Mouse (Mus musculus) MEL (cell line): ENCODE measurements around the gene Pecam1. TPM values are rescaled to one million over a fixed set of nuclear protein-coding genes. Genes with fewer than 3 reads are reported as not detected.
A peak's percentile ranks its signal among the peaks of the same experiment; 100 is the strongest.
"Not testable (repeated sequence)": the region's sequence is repeated elsewhere in the genome, so short reads cannot be mapped to it uniquely, and the experiment has no call there.

Source experiments
- DNase-seq: peaks from one replicate; pipeline ENCODE4 v3.0.0; 2011; ENCODE audit warnings: low read depth, low spot score
- H3K27ac ChIP-seq: 2 replicates; pipeline ENCODE4 v1.5.1; 2012; ENCODE audit warnings: low read depth, mild to moderate bottlenecking, control low read depth, low read length, moderate library complexity; ENCODE audit not compliant: control insufficient read depth
- H3K27me3 ChIP-seq, 2 experiments: fragments of 150-350 bp in 1 of 2; sonication (generic) in 1 of 2; 2 replicates each; pipeline ENCODE4 v1.6.1; 2012; ENCODE audit warnings: low read length in 2 of 2, mild to moderate bottlenecking in 2 of 2, improper control_type of control experiment in 1 of 2, moderate library complexity in 1 of 2; ENCODE audit not compliant: insufficient read depth in 2 of 2, control insufficient read depth in 1 of 2
- H3K36me3 ChIP-seq, 2 experiments: 2 replicates each; pipeline ENCODE4 v1.6.1; 2012 to 2014; ENCODE audit warnings: low read length in 2 of 2, improper control_type of control experiment in 1 of 2, inconsistent platforms in 1 of 2, mild to moderate bottlenecking in 1 of 2; ENCODE audit not compliant: insufficient read depth in 2 of 2, control insufficient read depth in 1 of 2
- H3K4me1 ChIP-seq, 2 experiments: fragments of 150-350 bp in 1 of 2; sonication (generic) in 1 of 2; 2 replicates each; pipeline ENCODE4 v1.6.1; 2012; ENCODE audit warnings: low read length in 2 of 2, improper control_type of control experiment in 1 of 2, mild to moderate bottlenecking in 1 of 2; ENCODE audit not compliant: insufficient read depth in 2 of 2, control insufficient read depth in 1 of 2
- H3K4me3 ChIP-seq, 2 experiments: fragments of 150-350 bp in 1 of 2; sonication (generic) in 1 of 2; 2 replicates each; pipeline ENCODE4 v1.5.1; 2012; ENCODE audit warnings: low read depth in 2 of 2, low read length in 2 of 2, mild to moderate bottlenecking in 2 of 2, moderate library complexity in 2 of 2, control low read depth in 1 of 2, improper control_type of control experiment in 1 of 2; ENCODE audit not compliant: control insufficient read depth in 1 of 2, insufficient read depth in 1 of 2
- H3K79me2 ChIP-seq: 2 replicates; pipeline ENCODE4 v1.6.1; 2012; ENCODE audit warnings: mild to moderate bottlenecking, low read length, moderate library complexity; ENCODE audit not compliant: control insufficient read depth, poor library complexity, insufficient read depth
- H3K9ac ChIP-seq: 2 replicates; pipeline ENCODE4 v1.6.1; 2012; ENCODE audit warnings: low read depth, mild to moderate bottlenecking, control low read depth, low read length, moderate library complexity; ENCODE audit not compliant: control insufficient read depth, poor library complexity, severe bottlenecking
- H3K9me3 ChIP-seq: fragments of 150-350 bp; sonication (generic); replicated peaks from 2 replicates; pipeline ENCODE4 v1.6.1; 2012; ENCODE audit warnings: mild to moderate bottlenecking, low read length, improper control_type of control experiment, moderate library complexity; ENCODE audit not compliant: insufficient read depth
- CTCF ChIP-seq, 3 experiments: IDR thresholded peaks in 2 of 3; conservative IDR thresholded peaks in 1 of 3; 2 replicates each; pipeline ENCODE4 v1.5.1; 2011 to 2012; ENCODE audit warnings: low read length in 3 of 3, low read depth in 2 of 3, mild to moderate bottlenecking in 2 of 3, improper control_type of control experiment in 1 of 3, inconsistent platforms in 1 of 3, mixed read lengths in 1 of 3, moderate library complexity in 1 of 3; ENCODE audit not compliant: control insufficient read depth in 1 of 3, insufficient read depth in 1 of 3, poor library complexity in 1 of 3, severe bottlenecking in 1 of 3
- E2F4 ChIP-seq: IDR thresholded peaks from 2 replicates; pipeline ENCODE4 v1.6.1; 2011; ENCODE audit warnings: low read depth, low read length, improper control_type of control experiment, borderline replicate concordance
- ELF1 ChIP-seq: IDR thresholded peaks from 2 replicates; pipeline ENCODE4 v1.6.1; 2014; ENCODE audit warnings: low read depth, mild to moderate bottlenecking, inconsistent platforms, low read length, improper control_type of control experiment, moderate library complexity
- GABPA ChIP-seq: IDR thresholded peaks from 2 replicates; pipeline ENCODE4 v1.6.1; 2012; ENCODE audit warnings: low read depth, mild to moderate bottlenecking, inconsistent platforms, low read length, improper control_type of control experiment, moderate library complexity
- GATA1 ChIP-seq: IDR thresholded peaks from 2 replicates; pipeline ENCODE4 v1.6.1; 2011; ENCODE audit warnings: low read depth, low read length, improper control_type of control experiment
- MAFK ChIP-seq: IDR thresholded peaks from 2 replicates; pipeline ENCODE4 v1.6.1; 2011; ENCODE audit warnings: low read depth, mild to moderate bottlenecking, low read length, improper control_type of control experiment, borderline replicate concordance
- MAZ ChIP-seq: IDR thresholded peaks from 2 replicates; pipeline ENCODE4 v1.6.1; 2012; ENCODE audit warnings: low read depth, mild to moderate bottlenecking, inconsistent platforms, low read length, improper control_type of control experiment
- MXI1 ChIP-seq: IDR thresholded peaks from 2 replicates; pipeline ENCODE4 v1.6.1; 2011; ENCODE audit warnings: mild to moderate bottlenecking, low read depth, low read length, improper control_type of control experiment
- MYC ChIP-seq: IDR thresholded peaks from 2 replicates; pipeline ENCODE4 v1.6.1; 2011; ENCODE audit warnings: low read depth, mild to moderate bottlenecking, low read length, improper control_type of control experiment, moderate library complexity
- NELFE ChIP-seq: IDR thresholded peaks from 2 replicates; pipeline ENCODE4 v1.6.1; 2011; ENCODE audit warnings: low read depth, low read length, improper control_type of control experiment
- NRF1 ChIP-seq: IDR thresholded peaks from 2 replicates; pipeline ENCODE4 v1.6.1; 2014; ENCODE audit warnings: low read depth, mild to moderate bottlenecking, inconsistent platforms, low read length, improper control_type of control experiment, moderate library complexity; ENCODE audit not compliant: poor library complexity, insufficient read depth, severe bottlenecking
- POLR2A ChIP-seq, 2 experiments: IDR thresholded peaks; 2 replicates each; pipeline ENCODE4 v1.6.1; 2011 to 2012; ENCODE audit warnings: low read length in 2 of 2, mild to moderate bottlenecking in 2 of 2, control low read depth in 1 of 2, improper control_type of control experiment in 1 of 2, low read depth in 1 of 2, moderate library complexity in 1 of 2; ENCODE audit not compliant: control insufficient read depth in 1 of 2, insufficient read depth in 1 of 2, poor library complexity in 1 of 2
- RAD21 ChIP-seq: IDR thresholded peaks from 2 replicates; pipeline ENCODE4 v1.6.1; 2011; ENCODE audit warnings: mild to moderate bottlenecking, low read depth, low read length, improper control_type of control experiment
- SMC3 ChIP-seq: IDR thresholded peaks from 2 replicates; pipeline ENCODE4 v1.6.1; 2011; ENCODE audit warnings: low read depth, low read length, improper control_type of control experiment
- TCF12 ChIP-seq: IDR thresholded peaks from 2 replicates; pipeline ENCODE4 v1.6.1; 2014; ENCODE audit warnings: low read depth, mild to moderate bottlenecking, inconsistent platforms, low read length, improper control_type of control experiment, moderate library complexity
- USF2 ChIP-seq, 2 experiments: IDR thresholded peaks; 2 replicates each; pipeline ENCODE4 v1.6.1; 2011 to 2012; ENCODE audit warnings: improper control_type of control experiment in 2 of 2, low read length in 2 of 2, borderline replicate concordance in 1 of 2, inconsistent platforms in 1 of 2, low read depth in 1 of 2, mild to moderate bottlenecking in 1 of 2; ENCODE audit not compliant: insufficient read depth in 1 of 2
- ZC3H11A ChIP-seq: IDR thresholded peaks from 2 replicates; pipeline ENCODE4 v1.6.1; 2012; ENCODE audit warnings: low read depth, mild to moderate bottlenecking, inconsistent platforms, low read length, improper control_type of control experiment
- ZNF384 ChIP-seq: IDR thresholded peaks from 2 replicates; pipeline ENCODE4 v1.6.1; 2012; ENCODE audit warnings: low read depth, mild to moderate bottlenecking, inconsistent platforms, low read length, improper control_type of control experiment
- polyA plus RNA-seq, 2 experiments: library from polyadenylated mRNA; stranded (reverse) in 1 of 2; unstranded in 1 of 2; fragments of >175 nt in 1 of 2; fragments of >200 nt in 1 of 2; gene quantifications; 2 replicates each; pipeline versions ENCODE4 v1.2.1 to v1.2.4; 2012; ENCODE audit warnings: low replicate concordance in 2 of 2, low read depth in 1 of 2; ENCODE audit not compliant: insufficient read length in 2 of 2, insufficient read depth in 1 of 2, missing spikeins in 1 of 2
- total RNA-seq: library from RNA; depleted of rRNA; stranded (reverse); fragments of 300-350 nt; gene quantifications from 2 replicates; pipeline ENCODE4 v1.2.3, GENCODE M21; 2012

The Pecam1 gene
- total and polyA plus RNA-seq, 3 experiments = 0.12 to 0.14 TPM; not detected in 1

DNA sequence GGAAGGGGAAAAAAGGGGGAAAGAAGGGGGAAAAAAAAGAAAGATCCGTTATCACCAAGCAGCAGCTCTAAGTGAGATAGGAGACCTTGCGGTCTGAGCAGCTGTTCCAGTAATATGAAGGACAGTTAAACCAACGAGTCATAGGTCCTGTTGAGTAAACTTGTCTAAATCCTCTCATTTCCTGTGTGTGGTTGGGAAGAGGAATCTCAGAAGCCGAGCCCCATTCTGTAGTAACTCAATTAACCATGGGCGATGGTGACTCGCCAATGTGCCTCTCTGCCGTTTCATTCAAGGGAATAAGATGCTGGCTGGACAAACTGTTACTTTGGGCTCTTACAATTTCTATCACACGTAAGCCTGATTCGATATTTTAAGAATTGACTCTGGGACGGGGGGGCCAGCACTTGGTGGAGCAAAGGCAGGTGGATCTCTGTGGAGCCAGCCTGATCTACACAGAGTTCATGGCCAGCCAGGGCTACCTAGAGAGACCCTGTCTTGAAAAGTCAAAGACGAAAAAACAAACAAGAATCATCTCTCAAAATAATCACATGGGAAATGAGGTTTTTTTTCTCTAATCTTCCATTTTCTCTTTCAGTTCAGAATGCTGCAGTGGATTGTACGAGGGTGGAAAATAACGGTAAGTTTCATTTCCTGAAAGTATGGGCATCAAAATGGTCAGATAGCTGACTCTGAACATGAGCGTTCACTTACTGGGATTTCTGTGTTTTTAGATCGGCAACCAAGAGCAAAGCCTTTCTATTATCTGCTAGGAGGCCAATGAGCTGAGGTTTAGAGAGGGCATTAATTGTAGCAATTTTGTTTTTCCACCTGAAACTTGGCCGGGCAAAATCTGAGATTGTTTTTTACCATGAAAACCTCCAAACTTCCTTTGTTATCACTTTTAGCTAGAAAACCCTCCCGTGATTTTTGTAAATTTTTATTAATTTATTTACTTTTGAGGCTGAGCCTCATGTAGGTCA is 901 bp upstream of the Pecam1 start, which contains the start of gene Milr1 (continued):
- TF ChIP-seq CTCF (IDR thresholded peaks at IDR 0.05 in 2 of 3, conservative IDR thresholded peaks at IDR 0.05 in 1 of 3; ENCODE audit: control insufficient read depth in 1 of 3, insufficient read depth in 1 of 3, low read depth in 2 of 3, low read length in 3 of 3, poor library complexity in 1 of 3, severe bottlenecking in 1 of 3) = no peak
- no peak for TF ChIP-seq MAZ
- peak; percentile 79 for TF ChIP-seq GATA1
- TF ChIP-seq MXI1 = peak; percentile 44; the same call in 1 of the 2 replicates
- TF ChIP-seq POLR2A (IDR thresholded peaks at IDR 0.05; ENCODE audit: control insufficient read depth in 1 of 2, insufficient read depth in 1 of 2, low read depth in 1 of 2, low read length in 2 of 2, poor library complexity in 1 of 2) = no peak
- no peak for TF ChIP-seq ELF1
- TF ChIP-seq ZC3H11A = no peak
- no peak for TF ChIP-seq NRF1
- peak; percentile 86 for TF ChIP-seq TCF12
- 0 out of 2 replicates have a peak, but pooled peaks have one; percentile 44 for TF ChIP-seq MAFK
- TF ChIP-seq ZNF384 = peak; percentile 87
- TF ChIP-seq, all 39 proteins: peak for 11

DNA sequence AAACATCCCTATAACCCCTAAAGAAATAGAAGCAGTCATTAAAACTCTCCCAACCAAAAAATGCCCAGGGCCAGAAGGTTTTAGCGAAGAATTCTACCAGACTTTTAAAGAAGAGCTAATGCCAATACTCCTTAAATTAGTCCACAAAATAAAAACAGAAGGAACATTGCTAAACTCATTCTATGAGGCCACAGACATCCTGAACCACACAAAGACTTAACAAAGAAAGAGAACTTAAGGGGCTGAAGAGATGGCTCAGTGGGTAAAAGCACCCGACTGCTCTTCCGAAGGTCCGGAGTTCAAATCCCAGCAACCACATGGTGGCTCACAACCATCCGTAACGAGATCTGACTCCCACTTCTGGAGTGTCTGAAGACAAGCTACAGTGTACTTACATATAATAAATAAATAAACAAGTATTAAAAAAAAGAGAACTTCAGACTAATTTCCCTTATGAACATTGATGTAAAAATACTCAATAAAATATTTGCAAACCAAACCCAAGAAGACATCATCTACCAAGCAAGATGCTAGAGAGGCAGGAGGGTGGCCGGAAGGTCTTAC is 789 bp downstream of the Pecam1 start:
- peaks cover 0 to 24% of the 10 kb centered on the region in 2 experiments; a peak in 2 of 4 replicates for H3K4me1 ChIP-seq
- not testable (repeated sequence) for H3K9me3 ChIP-seq, H3K4me3 ChIP-seq, H3K27ac ChIP-seq, H3K9ac ChIP-seq, H3K27me3 ChIP-seq, H3K79me2 ChIP-seq, DNase-seq
- H3K36me3 ChIP-seq = peaks cover 0 to 19% of the 10 kb centered on the region in 2 experiments; a peak in 2 of 4 replicates

DNA sequence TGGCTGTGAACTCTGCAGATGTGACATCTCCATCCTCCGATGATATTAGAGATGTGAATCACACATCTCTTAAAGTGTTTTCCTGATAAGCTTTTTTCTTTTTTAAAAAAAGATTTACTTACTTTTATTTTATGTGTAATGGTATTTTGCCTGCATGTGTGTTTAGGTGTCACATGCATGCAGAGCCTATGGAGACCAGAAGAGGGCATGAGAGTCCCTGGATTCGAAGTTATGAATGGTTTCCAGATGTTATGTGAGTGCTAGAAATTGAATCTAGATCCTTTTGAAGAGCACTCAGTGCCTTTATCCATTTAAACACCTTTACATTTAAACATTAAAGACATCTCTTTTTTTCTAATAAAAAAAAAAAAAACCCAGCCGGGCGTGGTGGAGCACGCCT is 5.5 kb downstream of the Pecam1 start:
- Histone ChIP-seq H3K9me3 (no peaks in the 10 kb centered on the region), H3K4me3 (no peak overlapping the region), H3K27me3 (no peaks in the 10 kb centered on the region), H3K4me1 (no peaks in the 10 kb centered on the region), H3K79me2 (no peaks in the 10 kb centered on the region), H3K27ac (no peak overlapping the region), H3K36me3 (no peaks in the 10 kb centered on the region), H3K9ac (no peak overlapping the region)
- TF ChIP-seq NELFE (no peak), GABPA (no peak), CTCF (IDR thresholded peaks at IDR 0.05 in 2 of 3, conservative IDR thresholded peaks at IDR 0.05 in 1 of 3; ENCODE audit: control insufficient read depth in 1 of 3, insufficient read depth in 1 of 3, low read depth in 2 of 3, low read length in 3 of 3, poor library complexity in 1 of 3, severe bottlenecking in 1 of 3) (peak; percentile 60 to 80 (median 62)), SMC3 (peak; percentile 89), RAD21 (peak; percentile 84), MXI1 (no peak), USF2 (IDR thresholded peaks at IDR 0.05; ENCODE audit: borderline replicate concordance in 1 of 2, insufficient read depth in 1 of 2, low read depth in 1 of 2, low read length in 2 of 2) (no peak), ZNF384 (0 out of 2 replicates have a peak, but pooled peaks have one; percentile 26), E2F4 (no peak), ZC3H11A (peak; percentile 92), MYC (peak; percentile 75)
- DNase-seq = peak; percentile 69
